Mouse (Mus musculus) erythroblast, embryonic 14.5 days (primary cell): ENCODE measurements at regions not wholly inside any gene's neighbourhood (a gene's known extent, or its start where the extent isn't known, plus 50 kb on each side); places are given as distances from the start of the nearest gene placed in this dataset.

Experiments used
- H3K27me3 ChIP-seq: 2 replicates; pipeline ENCODE4 v1.6.1; 2012; ENCODE audit warnings: inconsistent platforms; ENCODE audit not compliant: control insufficient read depth
- H3K36me3 ChIP-seq: 2 replicates; pipeline ENCODE4 v1.6.1; 2012; ENCODE audit warnings: mild to moderate bottlenecking, inconsistent platforms; ENCODE audit not compliant: control insufficient read depth
- H3K4me1 ChIP-seq: 2 replicates; pipeline ENCODE4 v1.6.1; 2012; ENCODE audit warnings: inconsistent platforms; ENCODE audit not compliant: control insufficient read depth
- H3K4me3 ChIP-seq: replicated peaks from 2 replicates; pipeline ENCODE3; 2012; ENCODE audit warnings: moderate library complexity, mild to moderate bottlenecking, inconsistent platforms
- H3K9me3 ChIP-seq: 2 replicates; pipeline ENCODE4 v1.6.1; 2012; ENCODE audit warnings: low read length, inconsistent platforms, mixed read lengths; ENCODE audit not compliant: control insufficient read depth
- GATA1 ChIP-seq: IDR thresholded peaks from 2 replicates; pipeline ENCODE4 v1.6.1; 2012; ENCODE audit warnings: low read length, inconsistent platforms, mixed read lengths
- TAL1 ChIP-seq: IDR thresholded peaks from 3 replicates; pipeline ENCODE4 v1.6.1; 2012; ENCODE audit warnings: low read length, inconsistent platforms, mixed read lengths

- peaks cover 12% of the 10 kb centered on the region for H3K27me3 ChIP-seq
- no peaks in the 10 kb centered on the region for H3K4me1 ChIP-seq
- no peak overlapping the region for H3K4me3 ChIP-seq
- TF ChIP-seq TAL1 (no peak), GATA1 (no peak)
- H3K9me3 ChIP-seq, result no peaks in the 10 kb centered on the region
- H3K36me3 ChIP-seq, result no peaks in the 10 kb centered on the region
These were observed 409.7 kb downstream of the Zfp536 start for GRCm38 (mm10) chr7:37363629-37364175.

- Histone ChIP-seq H3K27me3 (peaks cover 12% of the 10 kb centered on the region), H3K9me3 (no peaks in the 10 kb centered on the region), H3K4me1 (no peaks in the 10 kb centered on the region), H3K4me3 (no peak overlapping the region), H3K36me3 (no peaks in the 10 kb centered on the region)
- TF ChIP-seq GATA1 (no peak), TAL1 (no peak)
These were observed 409.2 kb downstream of the Zfp536 start for GRCm38 (mm10) chr7:37364221-37364620.

- Histone ChIP-seq H3K4me3 (no peak overlapping the region), H3K9me3 (no peaks in the 10 kb centered on the region), H3K27me3 (peaks cover 6% of the 10 kb centered on the region; the same call in 1 of the 2 replicates), H3K4me1 (no peaks in the 10 kb centered on the region), H3K36me3 (no peaks in the 10 kb centered on the region)
- no peak for TF ChIP-seq GATA1
- TF ChIP-seq TAL1, result no peak
These were observed 407.4 kb downstream of the Zfp536 start for GRCm38 (mm10) chr7:37366006-37366405.

GRCm38 (mm10) chr7:37369698-37370097 lies 403.7 kb downstream of the Zfp536 start:
- no peak overlapping the region for H3K4me3 ChIP-seq
- no peaks in the 10 kb centered on the region for H3K9me3 ChIP-seq
- H3K4me1 ChIP-seq, result no peaks in the 10 kb centered on the region
- no peaks in the 10 kb centered on the region for H3K36me3 ChIP-seq
- TF ChIP-seq GATA1, result no peak
- TF ChIP-seq TAL1, result no peak
- no peaks in the 10 kb centered on the region for H3K27me3 ChIP-seq

- Histone ChIP-seq H3K4me3 (no peak overlapping the region), H3K36me3 (no peaks in the 10 kb centered on the region), H3K4me1 (no peaks in the 10 kb centered on the region), H3K9me3 (no peaks in the 10 kb centered on the region), H3K27me3 (no peaks in the 10 kb centered on the region)
- TF ChIP-seq TAL1, result no peak
- no peak for TF ChIP-seq GATA1
These were observed 399.6 kb downstream of the Zfp536 start for GRCm38 (mm10) chr7:37373864-37374263.

GRCm38 (mm10) chr7:37375044-37375443 lies 398.4 kb downstream of the Zfp536 start:
- TF ChIP-seq GATA1 (no peak), TAL1 (no peak)
- Histone ChIP-seq H3K36me3 (no peaks in the 10 kb centered on the region), H3K4me3 (no peak overlapping the region), H3K27me3 (no peaks in the 10 kb centered on the region), H3K4me1 (no peaks in the 10 kb centered on the region), H3K9me3 (no peaks in the 10 kb centered on the region)

GRCm38 (mm10) chr7:37375591-37375990 lies 397.9 kb downstream of the Zfp536 start:
- H3K9me3 ChIP-seq, result no peaks in the 10 kb centered on the region
- no peaks in the 10 kb centered on the region for H3K36me3 ChIP-seq
- TF ChIP-seq GATA1 (no peak), TAL1 (no peak)
- no peak overlapping the region for H3K4me3 ChIP-seq
- H3K27me3 ChIP-seq, result no peaks in the 10 kb centered on the region
- no peaks in the 10 kb centered on the region for H3K4me1 ChIP-seq

- TF ChIP-seq GATA1, result no peak
- TF ChIP-seq TAL1, result no peak
- H3K4me3 ChIP-seq, result no peak overlapping the region
- no peaks in the 10 kb centered on the region for H3K9me3 ChIP-seq
- H3K4me1 ChIP-seq, result no peaks in the 10 kb centered on the region
- no peaks in the 10 kb centered on the region for H3K27me3 ChIP-seq
- no peaks in the 10 kb centered on the region for H3K36me3 ChIP-seq
These were observed 397.2 kb downstream of the Zfp536 start for GRCm38 (mm10) chr7:37376207-37376606.

GRCm38 (mm10) chr7:37377889-37378521 lies 395.4 kb downstream of the Zfp536 start:
- TF ChIP-seq GATA1, result no peak
- TF ChIP-seq TAL1, result no peak
- Histone ChIP-seq H3K36me3 (no peaks in the 10 kb centered on the region), H3K27me3 (no peaks in the 10 kb centered on the region), H3K9me3 (no peaks in the 10 kb centered on the region; the same call in 1 of the 2 replicates), H3K4me3 (no peak overlapping the region), H3K4me1 (no peaks in the 10 kb centered on the region)
